Mouse (Mus musculus) forebrain, embryonic 10.5 days (tissue): ENCODE measurements around the gene Pttg1ip. TPM values are rescaled to one million over a fixed set of nuclear protein-coding genes. Genes with fewer than 3 reads are reported as not detected.

Experiments
- DNase-seq: peaks from one replicate; pipeline ENCODE4 v3.0.0-alpha.2; 2017; ENCODE audit warnings: low spot score; ENCODE audit errors: extremely low spot score
- H3K27ac ChIP-seq: fragments of 300-500 bp; sonication (generic); 2 replicates; pipeline ENCODE4 v1.5.1; 2016; ENCODE audit warnings: mild to moderate bottlenecking
- H3K27me3 ChIP-seq: fragments of 300-500 bp; sonication (generic); 2 replicates; pipeline ENCODE4 v1.6.1; 2016; ENCODE audit warnings: mild to moderate bottlenecking; ENCODE audit not compliant: poor library complexity, severe bottlenecking
- H3K36me3 ChIP-seq: fragments of 300-500 bp; sonication (generic); replicated peaks from 2 replicates; pipeline ENCODE4 v1.6.1; 2016; ENCODE audit warnings: mild to moderate bottlenecking, moderate library complexity
- H3K4me1 ChIP-seq: fragments of 300-500 bp; sonication (generic); 2 replicates; pipeline ENCODE4 v1.6.1; 2016
- H3K4me3 ChIP-seq: fragments of 300-500 bp; sonication (generic); 2 replicates; pipeline ENCODE4 v1.5.1; 2016; ENCODE audit warnings: mild to moderate bottlenecking, moderate library complexity
- H3K9me3 ChIP-seq: fragments of 300-500 bp; sonication (generic); 2 replicates; pipeline ENCODE4 v1.6.1; 2016; ENCODE audit warnings: mild to moderate bottlenecking, moderate library complexity
- WGBS: fragments of 180-500 bp; shearing (Covaris S2); methylation state at CpG from one replicate; pipeline ENCODE4 v1.1.7; 2016; 5-methylcytosine and 5-hydroxymethylcytosine counted together
- polyA plus RNA-seq: library from polyadenylated mRNA; unstranded; fragments of >200 nt; fragmentation: Nextera tagmentation; extraction: Ambion mirVana; gene quantifications from 2 replicates; pipeline ENCODE4 v1.2.1, GENCODE M21; 2016

The Pttg1ip gene
- polyA plus RNA-seq, 1 experiment from 2014 or later, result 64.5 TPM

DNA sequence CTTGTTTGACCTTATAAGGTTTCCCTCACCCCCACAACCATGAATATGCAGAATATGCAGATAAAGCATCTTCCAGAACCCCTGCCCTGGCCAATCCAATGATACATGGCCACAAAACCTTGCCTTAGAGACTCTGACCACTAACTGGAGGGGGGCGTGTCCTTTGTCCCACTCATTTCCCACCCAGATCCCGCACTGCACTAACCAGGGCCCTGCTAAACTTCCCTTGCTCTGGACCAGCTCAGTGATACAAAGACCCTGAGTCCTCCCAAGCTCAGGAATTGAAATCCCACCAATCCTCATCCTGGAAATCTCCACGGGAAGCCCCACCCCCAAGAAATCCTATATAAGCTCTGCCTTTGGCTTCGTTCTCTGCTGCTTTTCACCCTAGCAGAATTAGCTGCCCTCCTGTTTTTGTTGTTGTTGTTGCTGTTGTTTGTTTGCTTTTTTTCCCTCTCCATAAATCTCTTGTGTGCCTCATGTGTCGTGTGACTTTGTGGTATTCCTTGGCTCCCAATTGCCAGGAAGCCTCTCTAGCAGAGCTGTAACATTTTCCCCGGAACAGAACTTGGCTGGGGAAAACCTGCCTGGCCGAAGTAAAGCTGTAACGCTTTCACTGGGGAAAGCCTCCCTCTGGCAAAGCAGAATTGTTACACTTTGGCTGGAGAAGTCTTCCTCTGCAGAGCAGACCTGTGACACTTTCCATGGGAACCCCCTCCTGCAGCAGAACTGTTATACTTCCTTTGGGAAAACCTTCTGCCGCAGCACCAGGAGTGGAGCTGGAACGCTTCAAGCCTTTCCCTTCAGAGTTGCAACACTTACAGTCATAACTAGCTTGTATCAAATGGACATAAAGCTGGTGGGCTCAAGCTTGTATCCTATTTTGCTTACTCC, 1.2 kb upstream of the Pttg1ip start:
- H3K27ac ChIP-seq, result no peak overlapping the region
- WGBS, result 63% methylated on average over 10 of the region's 10 CpGs

DNA sequence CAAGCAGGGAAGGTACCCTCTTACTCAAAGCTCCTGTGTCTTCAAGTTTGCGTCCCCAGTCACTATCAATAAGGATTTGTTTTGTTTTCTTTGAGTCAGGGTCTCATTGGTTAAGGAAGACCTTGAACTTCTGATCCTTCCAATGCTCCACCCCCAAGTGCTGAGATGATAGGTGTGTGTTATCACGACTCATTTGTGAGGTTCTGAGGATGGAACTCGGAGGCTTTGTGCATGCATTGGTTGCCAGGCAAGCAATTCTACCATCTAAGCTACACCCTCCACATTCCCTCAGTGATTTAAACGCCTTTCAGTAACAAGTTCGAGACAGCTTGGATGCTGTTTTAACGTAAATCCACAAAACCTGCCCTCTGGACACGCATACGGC, 505 bp upstream of the Pttg1ip start:
- peaks cover 10% of the 10 kb centered on the region; the same call in 1 of the 2 replicates for H3K36me3 ChIP-seq
- peak overlapping the region; percentile 73 for H3K4me3 ChIP-seq
- H3K27ac ChIP-seq, result peak overlapping the region; percentile 92
- WGBS, result 11% methylated on average over 8 of the region's 8 CpGs
- peaks cover 34% of the 10 kb centered on the region for H3K4me1 ChIP-seq
- no peaks in the 10 kb centered on the region for H3K9me3 ChIP-seq
- no peaks in the 10 kb centered on the region for H3K27me3 ChIP-seq
- DNase-seq, result no peak

More for the DNA sequence above, 1.2 kb upstream of the Pttg1ip start:
- Histone ChIP-seq H3K4me3 (no peak overlapping the region), H3K9me3 (no peaks in the 10 kb centered on the region), H3K36me3 (peaks cover 4% of the 10 kb centered on the region; the same call in 1 of the 2 replicates), H3K4me1 (peaks cover 34% of the 10 kb centered on the region), H3K27me3 (no peaks in the 10 kb centered on the region)
- DNase-seq, result no peak

DNA sequence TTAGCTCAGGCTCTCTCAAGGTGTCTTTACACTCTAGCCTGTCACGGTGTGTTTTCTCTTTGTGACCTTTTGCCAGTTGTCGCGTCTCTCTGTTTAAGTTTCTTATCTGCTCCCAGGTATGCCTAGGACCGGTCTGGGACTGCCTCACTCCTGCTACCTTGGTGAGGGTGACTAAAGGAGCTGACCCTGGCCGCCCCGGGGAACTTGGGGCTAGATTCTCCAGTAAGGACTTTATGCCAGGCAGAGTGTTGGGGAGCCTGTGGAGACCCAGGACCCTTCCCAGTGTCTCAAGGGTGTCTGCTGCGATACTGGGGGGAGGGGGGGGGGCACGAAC, 732 bp downstream of the Pttg1ip start:
- no peaks in the 10 kb centered on the region for H3K9me3 ChIP-seq
- no peak for DNase-seq
- WGBS, result 17% methylated on average over 8 of the region's 8 CpGs
- peaks cover 13% of the 10 kb centered on the region for H3K36me3 ChIP-seq
- H3K4me3 ChIP-seq, result peak overlapping the region; percentile 73
- H3K27me3 ChIP-seq, result no peaks in the 10 kb centered on the region
- H3K4me1 ChIP-seq, result peaks cover 34% of the 10 kb centered on the region
- peak overlapping the region; percentile 92 for H3K27ac ChIP-seq

DNA sequence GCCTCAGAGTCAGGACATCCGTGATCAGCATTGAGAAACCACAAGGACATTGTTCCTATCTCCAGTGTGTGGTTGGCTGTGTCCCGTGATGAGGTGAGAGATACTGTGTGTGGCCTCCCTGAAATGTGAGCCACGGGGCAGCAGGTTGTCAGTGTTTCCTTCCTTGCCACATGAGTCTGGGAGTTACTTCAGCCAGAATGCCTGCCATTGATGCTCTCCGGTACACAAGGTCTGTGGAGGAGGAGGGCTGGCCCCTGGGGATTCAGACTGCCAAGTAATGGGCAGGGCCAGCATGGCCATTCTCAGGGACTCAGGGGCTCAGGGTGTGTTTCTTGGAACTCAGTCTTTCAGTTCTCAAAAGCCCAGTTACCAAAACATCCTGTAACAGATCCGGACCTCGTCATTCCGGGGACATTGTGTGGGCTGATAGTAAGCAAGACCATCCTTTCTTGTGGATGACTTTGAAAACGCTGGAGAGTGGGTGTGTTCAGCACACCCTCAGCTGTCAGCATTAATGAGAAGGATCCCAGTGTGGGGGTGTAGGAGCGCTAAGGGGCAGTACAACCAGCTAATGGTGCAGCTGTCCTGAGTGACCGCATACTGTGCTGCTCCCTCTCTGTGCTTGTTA, 2.4 kb downstream of the Pttg1ip start:
- Histone ChIP-seq H3K4me1 (peaks cover 34% of the 10 kb centered on the region), H3K27ac (no peak overlapping the region), H3K9me3 (no peaks in the 10 kb centered on the region), H3K27me3 (no peaks in the 10 kb centered on the region), H3K4me3 (no peak overlapping the region), H3K36me3 (peaks cover 28% of the 10 kb centered on the region)
- 82% methylated on average over 10 of the region's 10 CpGs for WGBS
- no peak for DNase-seq

DNA sequence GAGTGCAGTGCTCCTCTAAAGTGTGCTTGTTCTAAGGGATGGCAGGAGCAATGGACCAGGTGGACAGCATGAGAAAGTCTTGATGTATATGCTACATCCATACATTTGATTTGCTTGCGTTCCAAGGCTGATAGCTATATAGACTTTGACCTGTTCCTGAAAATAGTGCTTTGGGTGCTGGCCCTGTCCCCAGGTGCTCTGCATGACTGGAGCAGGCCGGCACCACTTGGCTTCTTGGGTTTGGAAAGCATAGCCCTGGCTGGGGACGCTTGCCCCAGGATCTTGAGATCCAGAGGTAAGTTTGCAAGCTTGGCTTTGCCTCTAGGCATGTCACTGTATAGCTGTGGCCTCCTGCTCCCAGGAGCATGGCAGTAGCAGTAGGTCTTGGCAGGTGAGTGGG, 5.1 kb downstream of the Pttg1ip start:
- Histone ChIP-seq H3K27me3 (no peaks in the 10 kb centered on the region), H3K4me1 (peaks cover 31% of the 10 kb centered on the region), H3K36me3 (peaks cover 50% of the 10 kb centered on the region), H3K4me3 (no peak overlapping the region), H3K27ac (no peak overlapping the region), H3K9me3 (no peaks in the 10 kb centered on the region)
- no peak for DNase-seq
- WGBS, result 87% methylated on average over 3 of the region's 3 CpGs

DNA sequence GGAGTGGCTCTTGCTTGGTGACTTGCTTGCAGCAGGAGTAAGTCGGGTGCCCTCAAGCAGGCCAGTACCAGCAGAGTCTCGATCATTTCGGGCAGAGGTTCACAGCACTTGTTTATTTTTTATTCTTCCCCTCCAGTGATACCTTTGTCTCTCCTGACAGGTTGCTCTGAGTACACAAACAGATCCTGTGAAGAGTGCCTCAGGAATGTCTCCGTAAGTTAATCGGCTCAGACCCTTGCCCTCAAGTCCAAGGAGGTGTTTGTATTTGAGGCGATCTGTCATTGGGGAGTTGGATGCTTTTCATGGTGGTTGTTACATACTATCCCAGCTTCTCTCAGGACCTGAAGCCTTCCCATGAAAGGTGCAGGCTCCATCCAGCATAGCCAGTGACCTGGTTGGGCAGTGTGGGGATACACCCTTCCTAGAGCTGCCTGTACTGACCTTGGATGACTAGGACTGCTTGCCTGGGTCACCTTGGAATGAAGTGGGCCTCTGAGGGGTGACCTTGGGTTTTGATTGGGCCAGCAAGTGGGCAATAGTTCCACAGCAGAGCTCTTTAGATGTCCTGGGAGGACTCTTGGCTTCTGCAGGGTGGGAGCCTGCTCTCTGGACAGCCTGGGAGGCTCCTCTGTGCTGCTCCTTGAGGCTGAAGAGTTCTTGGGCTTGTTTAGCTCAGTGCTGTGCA, 5.7 kb downstream of the Pttg1ip start:
- Histone ChIP-seq H3K36me3 (peaks cover 53% of the 10 kb centered on the region), H3K4me1 (peaks cover 28% of the 10 kb centered on the region), H3K27me3 (no peaks in the 10 kb centered on the region), H3K4me3 (no peak overlapping the region), H3K27ac (no peak overlapping the region), H3K9me3 (no peaks in the 10 kb centered on the region)
- DNase-seq, result no peak
- WGBS, result 94% methylated on average over 6 of the region's 6 CpGs

DNA sequence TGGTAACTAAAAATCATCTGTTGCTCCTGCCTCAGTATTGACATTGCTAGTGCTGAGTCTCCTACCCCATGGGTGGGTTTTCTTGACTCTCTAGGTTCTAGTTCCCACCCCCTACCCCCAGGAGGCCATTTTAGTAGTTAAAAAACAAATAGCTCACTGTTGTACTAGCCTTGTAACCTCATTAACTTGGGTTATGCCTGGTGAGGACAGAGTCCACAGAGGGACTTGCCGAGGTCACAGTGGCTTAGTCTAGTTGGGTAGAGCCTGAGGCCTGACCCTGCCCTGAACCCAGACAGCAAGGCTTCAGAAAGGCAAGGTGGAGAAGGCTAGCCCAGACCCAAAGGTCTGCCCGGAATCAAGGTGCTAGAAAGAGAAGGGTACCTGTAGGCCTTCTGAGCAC, 6.5 kb downstream of the Pttg1ip start:
- H3K27me3 ChIP-seq, result no peaks in the 10 kb centered on the region
- WGBS, result 88% methylated on average over 2 of the region's 2 CpGs
- no peaks in the 10 kb centered on the region for H3K9me3 ChIP-seq
- H3K4me1 ChIP-seq, result peaks cover 20% of the 10 kb centered on the region
- no peak for DNase-seq
- peaks cover 61% of the 10 kb centered on the region for H3K36me3 ChIP-seq
- no peak overlapping the region for H3K4me3 ChIP-seq
- H3K27ac ChIP-seq, result no peak overlapping the region

DNA sequence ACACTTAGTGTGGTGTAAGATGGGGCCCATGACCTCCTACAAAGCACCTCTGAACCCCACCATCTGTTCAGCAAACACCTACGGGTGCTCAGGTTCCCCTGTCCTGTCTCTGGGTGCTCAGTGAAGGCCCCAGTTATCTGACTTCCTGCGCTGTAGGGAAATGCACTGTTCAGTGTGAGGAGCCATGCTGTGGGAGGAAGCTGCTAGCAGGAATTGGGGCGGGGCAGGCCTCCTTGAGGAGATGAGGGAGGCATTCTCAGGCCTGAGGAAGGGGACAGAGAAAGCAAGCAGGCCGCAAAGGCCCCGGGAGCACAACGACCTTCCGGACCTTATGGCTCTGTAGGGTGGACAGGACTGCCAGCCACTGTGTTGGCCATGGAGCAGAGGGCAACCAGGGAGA, 7.6 kb downstream of the Pttg1ip start:
- Histone ChIP-seq H3K27ac (no peak overlapping the region), H3K27me3 (no peaks in the 10 kb centered on the region), H3K4me3 (no peak overlapping the region), H3K36me3 (peaks cover 68% of the 10 kb centered on the region), H3K4me1 (peaks cover 9% of the 10 kb centered on the region), H3K9me3 (no peaks in the 10 kb centered on the region)
- WGBS, result 88% methylated on average over 7 of the region's 7 CpGs
- DNase-seq, result no peak

DNA sequence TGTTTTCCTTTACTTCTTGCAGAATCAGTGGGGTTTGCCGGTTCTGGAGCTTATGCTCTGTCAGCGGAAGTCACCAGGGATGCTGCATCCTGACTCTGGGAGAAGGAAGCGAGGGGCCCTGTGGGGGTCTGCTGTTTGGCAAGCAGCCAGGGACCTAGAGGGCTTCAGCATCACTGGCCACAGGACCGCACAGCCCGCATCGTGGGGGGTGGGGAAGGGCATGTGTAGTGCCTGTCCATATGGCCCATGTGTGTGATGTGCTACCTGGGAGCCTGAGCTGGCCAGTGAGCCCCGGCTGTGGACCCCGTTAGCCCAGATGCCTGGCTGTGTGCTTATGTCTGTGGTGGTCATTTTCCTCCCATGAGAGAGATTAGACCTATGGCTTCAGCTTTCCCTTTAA, 8.2 kb downstream of the Pttg1ip start:
- Histone ChIP-seq H3K36me3 (peaks cover 75% of the 10 kb centered on the region), H3K27me3 (no peaks in the 10 kb centered on the region), H3K4me1 (peaks cover 8% of the 10 kb centered on the region), H3K4me3 (no peak overlapping the region), H3K27ac (no peak overlapping the region), H3K9me3 (no peaks in the 10 kb centered on the region)
- DNase-seq, result no peak
- 88% methylated on average over 8 of the region's 8 CpGs for WGBS

DNA sequence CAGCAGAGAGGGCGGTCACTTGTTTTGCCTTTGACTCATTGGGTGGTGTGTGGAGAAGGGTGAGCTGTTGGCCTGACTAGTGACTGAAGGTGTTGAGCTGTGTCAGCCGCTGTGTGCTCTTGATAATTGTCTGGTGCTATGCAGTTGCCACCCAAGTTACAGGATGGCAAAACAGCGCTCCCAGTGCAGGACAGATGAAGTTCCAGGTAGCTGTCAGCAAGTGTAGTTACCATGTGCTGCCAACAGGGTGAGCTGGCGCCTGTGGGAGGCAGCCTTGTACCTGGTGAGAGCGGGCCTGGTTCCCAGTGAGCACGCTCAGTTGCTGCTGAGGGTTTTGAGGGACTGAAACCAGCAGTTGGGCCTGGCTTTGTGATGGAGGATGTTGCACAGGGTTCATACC, 9.3 kb downstream of the Pttg1ip start:
- DNase-seq, result peak; percentile 56
- Histone ChIP-seq H3K27ac (no peak overlapping the region), H3K27me3 (no peaks in the 10 kb centered on the region), H3K4me3 (no peak overlapping the region), H3K9me3 (no peaks in the 10 kb centered on the region), H3K36me3 (peaks cover 81% of the 10 kb centered on the region), H3K4me1 (peaks cover 8% of the 10 kb centered on the region)
- 41% methylated on average over 6 of the region's 6 CpGs for WGBS

DNA sequence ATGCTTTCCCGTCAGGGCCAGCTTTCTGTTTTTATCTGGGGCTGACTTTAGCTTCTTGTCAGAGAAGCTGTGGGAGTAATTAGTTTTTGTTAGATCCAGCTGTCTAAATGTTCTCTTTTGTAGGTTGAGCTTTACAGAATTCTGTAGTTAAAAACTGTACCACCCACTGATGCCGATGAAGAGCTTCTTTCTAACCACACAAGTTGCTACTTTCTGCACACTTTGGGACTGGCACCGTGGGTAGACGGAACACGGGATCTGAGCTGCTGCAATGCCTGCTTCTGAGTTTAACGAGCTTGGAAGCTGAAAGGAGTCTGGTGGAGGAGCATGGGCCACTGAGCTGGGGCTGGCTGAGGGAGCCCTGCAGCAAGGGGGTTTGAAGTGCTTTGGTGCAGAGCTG, 10.0 kb downstream of the Pttg1ip start:
- no peaks in the 10 kb centered on the region for H3K9me3 ChIP-seq
- no peak overlapping the region for H3K4me3 ChIP-seq
- 78% methylated on average over 6 of the region's 6 CpGs for WGBS
- H3K4me1 ChIP-seq, result peaks cover 8% of the 10 kb centered on the region
- DNase-seq, result no peak
- H3K36me3 ChIP-seq, result peaks cover 85% of the 10 kb centered on the region
- H3K27ac ChIP-seq, result no peak overlapping the region
- H3K27me3 ChIP-seq, result no peaks in the 10 kb centered on the region

DNA sequence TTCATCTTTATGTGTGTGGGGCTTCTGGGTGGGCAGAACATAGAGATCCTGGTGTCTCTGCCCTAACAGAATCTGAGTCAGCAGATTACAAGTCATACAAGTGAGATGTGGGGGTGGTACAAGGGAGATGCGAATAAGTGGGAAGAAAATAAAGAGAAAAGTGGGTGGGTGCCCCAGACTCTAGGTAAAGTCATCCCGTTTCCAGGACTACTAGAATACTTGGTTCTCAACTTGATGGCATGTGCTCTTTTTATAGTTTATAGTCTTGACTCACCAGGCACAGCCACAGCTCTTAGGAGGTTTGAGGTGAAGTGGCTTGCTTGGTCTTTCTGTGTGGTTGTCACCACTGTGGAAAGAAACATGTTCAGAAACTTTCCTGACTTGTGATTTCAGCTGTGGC, 14.5 kb downstream of the Pttg1ip start:
- Histone ChIP-seq H3K9me3 (no peaks in the 10 kb centered on the region), H3K27me3 (no peaks in the 10 kb centered on the region), H3K4me3 (no peak overlapping the region), H3K4me1 (peaks cover 3% of the 10 kb centered on the region; the same call in 1 of the 2 replicates), H3K27ac (no peak overlapping the region), H3K36me3 (peaks cover 79% of the 10 kb centered on the region)
- WGBS, result 95% methylated on average over 2 of the region's 2 CpGs
- DNase-seq, result no peak

DNA sequence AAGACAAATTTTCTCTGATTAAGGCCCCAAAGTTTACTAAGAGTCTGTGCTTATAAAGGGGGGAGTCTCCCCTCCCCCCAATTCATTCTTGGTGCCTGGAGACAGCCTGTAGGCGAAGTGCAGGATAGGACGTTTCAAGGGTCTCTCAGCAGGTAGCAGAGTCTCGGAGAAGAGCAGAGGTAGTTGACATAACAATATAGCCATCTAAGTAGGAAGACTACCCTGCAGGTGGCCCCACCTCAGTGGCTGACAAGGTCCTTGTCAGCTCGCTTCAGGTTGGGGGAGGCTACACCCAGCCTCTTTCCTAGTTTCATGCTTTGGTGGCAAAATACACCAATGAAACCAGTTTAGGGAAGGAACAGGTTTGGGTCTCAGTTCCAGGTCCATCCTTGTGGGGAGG, 21.5 kb downstream of the Pttg1ip start:
- 56% methylated on average over 4 of the region's 4 CpGs for WGBS
- H3K4me1 ChIP-seq, result peaks cover 20% of the 10 kb centered on the region
- no peak overlapping the region for H3K4me3 ChIP-seq
- H3K36me3 ChIP-seq, result peaks cover 28% of the 10 kb centered on the region
- H3K9me3 ChIP-seq, result peaks cover 6% of the 10 kb centered on the region; the same call in 1 of the 2 replicates
- no peaks in the 10 kb centered on the region for H3K27me3 ChIP-seq
- no peak for DNase-seq
- no peak overlapping the region for H3K27ac ChIP-seq
